Mouse (Mus musculus) spleen, adult 18-20 months (tissue): ENCODE results near the gene Olfm2.
A peak's percentile ranks its signal among the peaks of the same experiment; 100 is the strongest.

Source experiments
- DNase-seq, 2 experiments: peaks; one replicate each; pipeline ENCODE4 v3.0.0; 2022; ENCODE audit warnings: mixed read lengths in 2 of 2

Olfm2 gene

DNA sequence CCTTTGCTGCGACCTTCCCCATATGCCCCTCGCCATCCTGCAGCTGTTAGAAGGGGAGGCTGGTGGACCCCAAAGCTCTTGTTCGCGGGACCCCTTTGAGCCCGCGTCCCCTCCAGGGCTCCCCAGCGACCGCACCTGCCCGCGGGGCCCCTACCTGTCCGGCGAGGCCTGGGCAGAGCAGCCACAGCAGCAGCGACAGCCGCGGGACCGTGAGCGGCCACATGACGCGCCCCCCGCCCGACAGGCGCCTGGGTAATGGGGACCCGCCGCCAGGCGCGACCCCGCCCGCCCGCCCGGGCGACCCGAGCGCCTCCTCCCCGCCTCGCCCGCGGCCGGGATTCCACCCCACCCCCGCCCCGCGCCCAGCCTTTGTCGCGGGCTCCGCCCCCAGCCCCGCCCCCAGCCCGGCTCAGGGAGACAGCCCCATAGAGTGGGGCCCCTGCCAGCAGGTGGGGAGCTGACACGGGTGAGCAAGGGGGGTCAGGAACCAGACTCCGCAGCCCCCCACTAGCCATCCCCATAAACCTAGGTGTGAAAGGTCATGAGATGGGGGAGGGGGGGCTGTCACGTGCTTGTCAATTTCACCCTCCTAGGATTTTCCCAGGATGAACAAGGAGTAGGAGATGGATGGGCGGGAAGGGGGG is at the start of gene Olfm2:
Olfm2 (minus strand) TSS at position 333 of the 644 bp plus-strand sequence.
- no peak for DNase-seq

- no peak for DNase-seq
Measured at GRCm38 (mm10) chr9:20794108-20794806, 48.1 kb upstream of the Olfm2 start.

GRCm38 (mm10) chr9:20790345-20790744 is 44.2 kb upstream of the Olfm2 start:
- no peak for DNase-seq

DNA sequence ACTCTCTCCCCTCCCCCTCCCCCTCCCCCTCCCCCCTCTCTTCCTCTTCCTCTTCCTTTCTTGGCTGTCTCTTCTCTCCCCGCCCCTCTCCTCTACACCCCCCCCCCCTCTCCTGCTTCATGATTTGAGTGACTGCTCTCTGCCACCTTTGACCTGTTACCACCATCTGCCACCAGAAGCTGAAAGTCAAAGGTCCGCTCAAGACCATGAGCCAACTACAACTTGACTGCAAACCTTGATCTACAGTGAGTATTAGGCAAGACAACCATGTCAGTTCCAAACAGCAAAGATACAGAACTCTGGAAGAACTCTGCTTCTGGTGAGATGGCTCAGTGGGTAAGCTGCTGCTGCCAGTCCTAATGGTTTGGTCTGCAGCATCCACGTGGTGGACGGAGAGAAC is 43.5 kb upstream of the Olfm2 start:
- no peak for DNase-seq

GRCm38 (mm10) chr9:20787992-20788391 is 41.8 kb upstream of the Olfm2 start:
- DNase-seq = no peak

DNA sequence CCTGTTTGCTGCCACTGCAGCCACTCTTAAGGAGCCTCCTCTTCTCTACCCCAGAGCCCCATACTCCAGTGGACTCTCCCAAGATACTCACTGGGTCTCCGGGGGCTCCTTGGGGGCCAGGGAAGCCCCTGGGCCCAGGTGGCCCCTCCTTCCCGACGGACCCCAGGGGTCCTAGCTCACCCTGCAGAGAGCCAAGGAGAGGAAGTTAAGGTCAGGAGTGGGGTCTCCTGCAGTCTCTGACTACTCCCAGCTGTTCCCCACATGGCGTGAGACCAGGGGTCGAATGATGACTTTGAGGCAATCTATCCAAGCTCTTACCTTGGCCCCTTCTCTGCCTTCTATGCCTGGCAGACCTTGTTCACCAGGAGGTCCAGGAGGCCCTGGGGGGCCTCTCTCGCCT is 38.9 kb upstream of the Olfm2 start:
- no peak for DNase-seq

GRCm38 (mm10) chr9:20781286-20781685 is 35.1 kb upstream of the Olfm2 start:
- no peak for DNase-seq

GRCm38 (mm10) chr9:20765274-20765673 is 19.1 kb upstream of the Olfm2 start:
- DNase-seq = peak in 1 of 2 experiments; percentile 7

DNA sequence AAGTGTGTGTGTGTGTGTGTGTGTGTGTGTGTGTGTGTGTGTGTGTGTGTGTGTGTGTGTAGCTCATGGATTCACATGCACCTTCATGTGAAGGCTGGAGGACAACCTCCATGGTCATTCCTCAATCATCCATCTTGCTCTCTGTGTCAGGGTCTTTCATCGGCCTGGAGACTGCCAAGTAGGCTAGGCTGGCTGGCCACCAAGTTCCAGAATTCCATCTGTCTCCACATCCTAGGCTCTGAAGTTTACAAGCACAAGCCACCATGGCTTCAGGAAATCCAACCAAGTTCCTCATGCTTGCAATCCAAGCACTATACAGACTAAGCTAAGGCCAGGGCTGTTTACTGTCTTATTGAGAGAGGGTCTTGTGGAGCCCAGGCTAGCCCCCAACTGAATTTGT is 16.9 kb upstream of the Olfm2 start:
- no peak for DNase-seq

DNA sequence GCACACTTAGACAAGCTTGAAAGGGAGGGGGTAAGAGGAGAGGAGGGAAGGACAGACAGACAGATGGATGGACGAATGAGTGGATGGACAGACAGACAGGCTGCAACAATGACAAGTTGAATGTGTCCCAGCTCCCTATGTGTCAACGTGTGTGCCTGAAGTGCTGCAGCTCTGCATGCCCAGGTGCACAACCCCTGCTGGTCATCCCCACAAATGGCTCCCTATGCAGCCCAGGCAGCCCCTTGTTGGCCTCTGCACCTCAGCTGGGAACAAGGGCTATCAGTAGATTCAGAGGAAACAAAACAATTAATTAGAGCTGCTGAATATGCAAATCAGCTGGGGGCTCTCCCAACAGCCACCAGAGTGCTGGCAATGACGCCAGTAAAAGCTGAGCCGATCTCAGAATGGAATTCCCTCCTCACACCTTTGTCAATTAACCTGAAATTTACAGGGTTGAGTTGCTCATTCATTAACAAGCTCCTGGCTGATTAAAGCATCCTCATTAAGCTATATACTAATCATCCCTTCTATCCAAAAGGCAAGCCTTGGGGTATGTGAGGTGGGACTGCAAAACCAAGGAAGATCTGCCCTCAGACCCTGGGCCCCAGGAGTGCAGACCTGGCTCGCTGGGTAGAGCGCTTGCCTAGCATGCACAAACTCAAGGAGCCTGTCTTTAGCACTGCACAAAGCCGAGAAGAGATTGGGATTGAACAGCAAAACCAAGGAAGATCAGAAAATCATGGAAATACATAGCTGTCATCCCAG is 16.2 kb upstream of the Olfm2 start:
- DNase-seq = no peak

DNA sequence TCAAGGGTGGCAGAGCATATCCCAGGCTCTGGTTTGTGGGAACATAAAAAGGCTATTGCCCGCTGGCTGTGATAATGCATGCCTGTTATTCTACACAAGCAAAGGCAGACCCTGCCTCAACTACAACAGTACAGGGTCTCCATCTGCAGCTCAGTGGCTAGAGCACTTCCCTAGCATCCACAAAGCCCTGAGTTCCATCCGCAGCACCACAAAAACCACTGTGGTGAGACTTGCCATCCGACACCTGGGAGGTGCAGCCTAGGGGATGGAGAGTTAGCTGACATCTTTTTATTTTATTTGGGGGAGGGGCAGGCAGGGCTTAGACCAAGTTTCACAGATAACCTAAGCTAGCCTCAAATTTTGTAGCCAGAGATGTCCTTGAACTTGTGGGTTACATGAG is 15.2 kb upstream of the Olfm2 start:
- no peak for DNase-seq

- DNase-seq = no peak
Measured at GRCm38 (mm10) chr9:20760813-20761212, 14.7 kb upstream of the Olfm2 start.

GRCm38 (mm10) chr9:20758896-20759295 is 12.7 kb upstream of the Olfm2 start:
- no peak for DNase-seq

GRCm38 (mm10) chr9:20758243-20758642 is 12.1 kb upstream of the Olfm2 start:
- no peak for DNase-seq

DNA sequence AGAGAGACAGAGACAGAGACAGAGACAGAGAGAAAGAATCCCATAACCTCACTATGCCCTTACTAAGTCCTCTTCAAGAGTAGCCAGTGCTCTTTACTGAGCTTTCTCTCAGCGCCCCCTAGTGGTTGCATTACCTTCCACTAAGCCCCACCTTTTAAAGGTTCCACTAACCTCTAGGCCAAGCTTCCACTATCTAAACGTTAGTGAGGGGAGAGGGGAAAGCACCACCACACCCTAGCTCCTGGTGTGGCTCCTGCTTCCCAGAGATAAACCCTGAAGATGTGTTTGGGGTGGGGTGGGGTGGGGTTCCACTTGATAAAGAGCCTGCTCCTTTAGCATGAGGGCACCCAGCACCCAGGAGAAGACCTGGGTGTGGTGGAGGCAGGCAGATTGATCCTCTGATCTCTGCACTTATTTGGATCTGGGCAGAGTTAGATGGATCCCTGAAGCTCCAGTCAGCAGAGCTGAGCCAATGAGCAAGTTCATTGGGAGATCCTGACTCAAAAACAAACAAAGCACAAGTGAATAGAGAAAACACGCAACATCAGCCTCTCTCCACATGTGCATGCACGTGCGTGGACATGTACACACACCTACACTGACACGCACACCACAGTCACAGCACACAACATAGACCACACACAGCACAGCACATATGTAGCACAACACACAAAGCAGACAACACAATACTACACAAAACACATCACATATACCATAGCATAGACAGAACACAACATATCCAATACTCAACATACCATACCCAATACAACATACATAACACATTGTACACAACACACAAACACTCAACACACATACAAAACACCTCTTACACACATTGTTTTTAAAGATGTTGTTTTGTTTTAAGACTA is 11.2 kb upstream of the Olfm2 start:
- DNase-seq = peak in 1 of 2 experiments; percentile 67

- no peak for DNase-seq
Measured at GRCm38 (mm10) chr9:20756081-20756700, 10.0 kb upstream of the Olfm2 start.

DNA sequence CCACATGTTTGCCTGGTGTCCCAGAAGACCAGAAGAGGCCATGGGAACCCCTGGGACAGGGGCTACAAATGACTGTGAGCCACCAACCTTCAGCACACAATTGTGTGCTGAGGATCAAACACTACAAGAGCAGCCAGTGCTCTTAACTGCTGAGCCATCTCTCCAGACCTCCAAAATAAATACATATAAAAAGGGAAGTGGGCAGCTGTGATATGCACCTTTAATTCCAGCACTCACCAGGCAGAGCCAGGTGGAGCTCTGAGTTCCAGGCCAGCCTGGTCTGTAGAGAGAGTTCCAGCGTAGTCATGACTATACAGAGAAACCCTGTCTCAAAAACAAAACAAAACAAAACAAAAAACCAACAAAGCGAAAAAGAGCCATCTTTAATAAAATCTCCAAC is 8.2 kb upstream of the Olfm2 start:
- no peak for DNase-seq

DNA sequence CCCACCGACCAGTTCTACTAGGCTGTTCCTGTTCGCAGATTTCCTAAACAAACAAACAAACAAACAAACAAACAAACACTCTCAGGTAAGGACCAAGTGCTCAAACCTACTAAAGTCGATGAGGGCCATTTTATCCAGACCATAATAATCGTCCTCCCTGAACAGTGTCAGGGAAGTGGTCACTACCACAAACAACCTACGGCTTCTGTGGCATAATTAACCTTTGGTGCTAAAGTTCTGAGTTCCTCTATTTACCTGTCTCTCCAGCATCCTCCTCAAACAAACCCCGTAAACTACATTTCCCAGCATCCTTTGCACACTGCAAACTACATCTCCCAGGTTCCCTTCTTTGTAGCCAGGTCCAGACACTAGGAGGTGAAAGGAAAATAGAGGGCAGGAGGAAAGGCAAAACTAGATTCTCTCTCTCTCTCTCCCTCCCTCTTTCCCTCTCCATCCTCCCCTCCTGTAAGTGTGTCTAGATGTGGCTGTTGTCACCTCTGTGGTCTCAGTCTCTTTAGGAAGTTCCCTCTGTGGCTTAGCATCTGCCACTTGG is 5.4 kb upstream of the Olfm2 start:
- no peak for DNase-seq

- DNase-seq = no peak
Measured at GRCm38 (mm10) chr9:20749213-20749612, 3.1 kb upstream of the Olfm2 start.

- no peak for DNase-seq
Measured at GRCm38 (mm10) chr9:20748540-20748939, 2.4 kb upstream of the Olfm2 start.

DNA sequence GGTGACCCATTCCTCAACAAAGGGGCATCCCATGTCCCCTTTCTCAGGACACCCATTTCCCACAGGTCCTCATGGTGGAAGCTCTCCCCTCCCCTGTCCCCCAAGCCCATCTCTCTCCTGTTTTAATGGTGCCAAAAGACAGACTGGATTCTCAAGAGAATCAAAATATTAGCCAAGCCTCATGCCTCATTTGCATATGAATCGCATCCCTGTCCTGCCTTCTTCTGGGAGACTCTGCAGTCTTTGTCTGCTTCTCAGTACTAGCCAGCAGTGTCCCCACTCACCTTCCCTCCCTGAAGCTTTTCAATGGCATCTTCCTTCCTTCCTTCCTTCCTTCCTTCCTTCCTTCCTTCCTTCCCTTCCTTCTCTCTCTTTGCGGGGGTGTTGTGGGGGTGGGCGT is 1.5 kb upstream of the Olfm2 start:
- no peak for DNase-seq
